Mouse (Mus musculus): ENCODE measurements around the gene Olfr643.

GRCm38 (mm10) chr7:104059215-104059614 is 78.0 kb downstream of the Olfr643 start:
- no peak for TF ChIP-seq GATA1 (IDR thresholded peaks at IDR 0.05; ENCODE audit: low read length)
- no peak for TF ChIP-seq TAL1 (IDR thresholded peaks at IDR 0.05; ENCODE audit: low read length)
